Mouse (Mus musculus): ENCODE data around the gene Tril. TPM values are rescaled to one million over a fixed set of nuclear protein-coding genes. Genes with fewer than 3 reads are reported as not detected.

The Tril gene
- polyA plus RNA-seq, 1 experiment from 2014 or later: 15.3 TPM

DNA sequence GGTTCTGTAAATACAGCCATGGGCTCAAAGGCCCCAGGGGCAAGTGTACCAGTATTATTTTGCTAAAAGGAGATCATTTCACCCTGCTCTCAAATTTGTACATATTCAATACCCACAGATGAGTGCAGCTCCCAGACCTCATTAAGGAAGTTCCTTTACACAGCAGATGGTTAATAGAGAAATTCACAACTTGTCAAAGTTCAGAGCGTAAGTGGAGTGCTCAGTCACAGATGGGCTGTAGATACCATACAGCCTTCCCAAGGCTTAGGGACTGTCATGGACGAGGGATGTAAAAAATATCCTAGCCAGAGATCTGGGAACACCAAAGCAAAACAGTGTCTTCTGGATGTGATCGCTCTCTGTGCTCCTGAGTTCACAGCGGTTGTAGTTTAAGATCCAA, 52.4 kb downstream of the Tril start:
- no peaks in the 10 kb centered on the region for H3K9me3 ChIP-seq

DNA sequence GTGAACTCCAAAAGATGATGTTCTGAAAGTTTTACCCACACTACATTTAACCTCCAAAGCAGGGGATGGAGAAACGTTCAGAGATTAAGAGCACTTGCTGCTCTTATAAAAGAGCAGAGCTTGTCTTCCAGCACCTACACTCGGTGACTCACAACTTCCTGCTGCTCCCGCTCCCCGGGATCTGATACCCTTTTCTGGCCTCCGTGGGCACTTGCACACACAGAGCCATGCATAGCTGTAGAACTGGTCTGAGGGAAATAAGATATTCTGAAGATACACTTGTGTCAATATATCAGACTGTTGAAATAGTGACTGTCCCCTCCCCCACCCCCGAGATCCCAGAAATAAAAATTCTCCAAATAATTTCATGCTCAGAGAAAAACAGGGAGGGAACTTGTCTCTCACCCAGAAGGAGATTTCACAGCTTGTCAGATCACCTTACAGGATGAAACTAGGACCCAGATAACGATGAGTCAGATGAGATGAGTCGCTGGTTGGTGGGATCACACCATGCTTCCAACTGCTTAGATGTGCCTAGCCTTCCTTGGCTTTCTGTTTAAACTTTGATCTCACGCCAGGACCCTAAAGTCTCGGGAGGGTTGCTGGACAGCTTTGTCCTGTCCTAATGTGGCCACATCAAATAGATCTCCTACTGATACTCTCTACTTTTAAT, 54.3 kb downstream of the Tril start:
- Histone ChIP-seq H3K4me1 (peaks cover 15% of the 10 kb centered on the region), H3K27ac (peak overlapping the region; percentile 22; the same call in 1 of the 2 replicates), H3K27me3 (ENCODE audit: insufficient read depth, poor library complexity, severe bottlenecking) (no peaks in the 10 kb centered on the region), H3K9me3 (no peaks in the 10 kb centered on the region), H3K4me3 (no peak overlapping the region), H3K36me3 (no peaks in the 10 kb centered on the region)
- no peak for DNase-seq (ENCODE audit: low spot score)
- 24% methylated on average over 10 of the region's 10 CpGs for WGBS

More for the DNA sequence above, 52.4 kb downstream of the Tril start:
- Histone ChIP-seq H3K4me1 (peaks cover 15% of the 10 kb centered on the region), H3K4me3 (no peak overlapping the region), H3K27me3 (ENCODE audit: insufficient read depth, poor library complexity, severe bottlenecking) (no peaks in the 10 kb centered on the region), H3K36me3 (no peaks in the 10 kb centered on the region), H3K27ac (no peak overlapping the region)
- WGBS: 86% methylated on average over 4 of the region's 4 CpGs
- no peak for DNase-seq (ENCODE audit: low spot score)

DNA sequence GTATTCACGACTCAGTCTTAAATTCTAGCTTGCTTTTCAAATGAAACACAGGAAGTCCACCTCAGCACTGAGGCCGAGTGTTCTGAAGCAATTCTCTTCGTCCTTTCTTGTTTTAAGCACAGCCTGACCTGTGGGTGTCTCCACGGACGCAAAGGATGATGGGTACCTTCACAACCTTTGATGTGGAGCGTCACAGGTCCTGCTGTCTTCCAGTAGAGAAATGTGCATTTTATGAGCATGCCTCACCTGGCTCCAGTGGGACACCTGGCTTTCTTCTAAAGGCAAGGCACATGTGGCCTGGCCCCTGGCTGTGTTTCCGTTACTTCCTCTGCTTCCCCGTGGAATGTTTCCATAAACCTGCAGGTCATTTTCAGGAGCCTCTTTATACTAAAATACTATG, 54.9 kb downstream of the Tril start:
- H3K4me3 ChIP-seq: no peak overlapping the region
- peaks cover 17% of the 10 kb centered on the region for H3K4me1 ChIP-seq
- 67% methylated on average over 8 of the region's 8 CpGs for WGBS
- DNase-seq (ENCODE audit: low spot score): peak; percentile 73
- no peaks in the 10 kb centered on the region for H3K27me3 ChIP-seq (ENCODE audit: insufficient read depth, poor library complexity, severe bottlenecking)
- H3K36me3 ChIP-seq: no peaks in the 10 kb centered on the region
- H3K9me3 ChIP-seq: no peaks in the 10 kb centered on the region
- peak overlapping the region; percentile 22; the same call in 1 of the 2 replicates for H3K27ac ChIP-seq

Other genes starting within 250 kb of the Tril start
- gene Cpvl, start 157.8 kb upstream of the Tril start, polyA plus RNA-seq (2016; fragmentation: Nextera tagmentation; extraction: Ambion mirVana): not detected in 2 replicates
- 4.1 and 7.1 TPM in 2 replicates for gene Chn2, start 218.7 kb upstream of the Tril start, polyA plus RNA-seq (2016; fragmentation: Nextera tagmentation; extraction: Ambion mirVana)